Mouse (Mus musculus) myocyte (in vitro differentiated cells): ENCODE measurements at regions not wholly inside any gene's neighbourhood (a gene's known extent, or its start where the extent isn't known, plus 50 kb on each side); places are given as distances from the start of the nearest gene placed in this dataset.
"Not testable (repeated sequence)": the region's sequence is repeated elsewhere in the genome, so short reads cannot be mapped to it uniquely, and the experiment has no call there.

Source experiments
- H3K27me3 ChIP-seq: one replicate; pipeline ENCODE4 v1.6.1; 2011; ENCODE audit not compliant: control insufficient read depth, insufficient read depth, insufficient read length
- H3K36me3 ChIP-seq: one replicate; pipeline ENCODE4 v1.6.1; 2011; ENCODE audit not compliant: control insufficient read depth, insufficient read depth
- H3K4me2 ChIP-seq: one replicate; pipeline ENCODE4 v1.6.1; 2011; ENCODE audit warnings: low read depth, control low read depth
- H3K4me3 ChIP-seq: one replicate; pipeline ENCODE4 v1.5.1; 2011; ENCODE audit warnings: mild to moderate bottlenecking, control low read depth, moderate library complexity
- H3K79me2 ChIP-seq: one replicate; pipeline ENCODE4 v1.6.1; 2011; ENCODE audit not compliant: control insufficient read depth, insufficient read depth
- H3ac ChIP-seq: one replicate; pipeline ENCODE4 v1.6.1; 2011; ENCODE audit not compliant: control insufficient read depth, insufficient read length
- CEBPB ChIP-seq: IDR thresholded peaks from 2 replicates; pipeline ENCODE4 v1.6.1; 2011; ENCODE audit warnings: mild to moderate bottlenecking, moderate library complexity; ENCODE audit not compliant: poor library complexity, insufficient read depth, severe bottlenecking
- E2F4 ChIP-seq: IDR thresholded peaks from one replicate; pipeline ENCODE4 v1.6.1; 2011; ENCODE audit warnings: mild to moderate bottlenecking, control low read depth, moderate library complexity; ENCODE audit not compliant: insufficient read depth
- MAX ChIP-seq: IDR thresholded peaks from one replicate; pipeline ENCODE4 v1.6.1; 2011; ENCODE audit warnings: low read depth, mild to moderate bottlenecking, control low read depth
- MYOD1 ChIP-seq, 3 experiments: IDR thresholded peaks; one replicate each; pipeline ENCODE4 v1.6.1; 2011; ENCODE audit warnings: control low read depth in 2 of 3, low read depth in 2 of 3, mild to moderate bottlenecking in 2 of 3, moderate library complexity in 1 of 3; ENCODE audit not compliant: insufficient read length in 2 of 3, control insufficient read depth in 1 of 3
- MYOG ChIP-seq, 3 experiments: IDR thresholded peaks; one replicate each; pipeline ENCODE4 v1.6.1; 2011; ENCODE audit warnings: control low read depth in 2 of 3, low read depth in 2 of 3, mild to moderate bottlenecking in 2 of 3; ENCODE audit not compliant: insufficient read length in 2 of 3, control insufficient read depth in 1 of 3, insufficient read depth in 1 of 3
- POLR2A ChIP-seq: IDR thresholded peaks from one replicate; pipeline ENCODE4 v1.6.1; 2011; ENCODE audit warnings: low read depth, mild to moderate bottlenecking, control low read depth, moderate library complexity; ENCODE audit not compliant: insufficient read length
- POLR2AphosphoS2 ChIP-seq: IDR thresholded peaks from one replicate; pipeline ENCODE4 v1.6.1; 2011; ENCODE audit warnings: low read depth, control low read depth; ENCODE audit not compliant: insufficient read length
- REST ChIP-seq: IDR thresholded peaks from one replicate; pipeline ENCODE4 v1.6.1; 2011; ENCODE audit warnings: mild to moderate bottlenecking, control low read depth, moderate library complexity; ENCODE audit not compliant: insufficient read depth, insufficient read length
- SRF ChIP-seq: IDR thresholded peaks from one replicate; pipeline ENCODE4 v1.6.1; 2011; ENCODE audit warnings: low read depth; ENCODE audit not compliant: control insufficient read depth, insufficient read length
- TCF12 ChIP-seq: IDR thresholded peaks from one replicate; pipeline ENCODE4 v1.6.1; 2011; ENCODE audit warnings: mild to moderate bottlenecking, control low read depth; ENCODE audit not compliant: poor library complexity, insufficient read depth, severe bottlenecking
- TCF3 ChIP-seq: IDR thresholded peaks from one replicate; pipeline ENCODE4 v1.6.1; 2011; ENCODE audit warnings: low read depth, control low read depth; ENCODE audit not compliant: insufficient read length
- USF1 ChIP-seq: IDR thresholded peaks from one replicate; pipeline ENCODE4 v1.6.1; 2011; ENCODE audit warnings: low read depth, mild to moderate bottlenecking, control low read depth, moderate library complexity

DNA sequence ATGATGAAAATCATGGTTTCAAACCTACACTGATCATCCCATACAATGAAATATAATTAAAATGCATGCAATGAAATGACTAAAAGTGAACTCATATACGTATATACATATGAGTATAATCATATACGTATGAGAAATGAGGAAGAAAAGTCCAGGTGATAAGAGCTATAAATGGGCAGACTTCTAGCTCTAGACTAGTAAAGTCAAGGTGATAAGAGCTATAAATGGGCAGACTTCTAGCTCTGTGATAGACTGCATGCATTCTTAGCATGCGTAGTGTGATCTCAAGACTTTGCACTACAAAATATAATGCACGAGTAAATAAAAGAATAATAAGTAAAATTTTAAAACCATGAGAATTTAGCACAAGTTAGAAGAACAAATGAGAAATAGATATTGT is 606.2 kb upstream of the Gpc5 start:
- TF ChIP-seq POLR2A = no peak
- TF ChIP-seq MYOD1 (IDR thresholded peaks at IDR 0.05; ENCODE audit: control insufficient read depth in 1 of 3, insufficient read length in 2 of 3, low read depth in 2 of 3) = no peak
- no peak for TF ChIP-seq SRF
- no peak for TF ChIP-seq REST
- no peak for TF ChIP-seq MYOG (IDR thresholded peaks at IDR 0.05; ENCODE audit: control insufficient read depth in 1 of 3, insufficient read depth in 1 of 3, insufficient read length in 2 of 3, low read depth in 2 of 3)
- TF ChIP-seq CEBPB = no peak
- no peak for TF ChIP-seq TCF3
- no peak for TF ChIP-seq USF1
- no peak for TF ChIP-seq E2F4
- TF ChIP-seq POLR2AphosphoS2 = no peak
- TF ChIP-seq TCF12 = no peak
- Histone ChIP-seq H3K36me3 (no peaks in the 10 kb centered on the region), H3K27me3 (no peaks in the 10 kb centered on the region), H3K79me2 (no peaks in the 10 kb centered on the region), H3K4me2 (no peak overlapping the region), H3K4me3 (no peak overlapping the region), H3ac (no peak overlapping the region)

DNA sequence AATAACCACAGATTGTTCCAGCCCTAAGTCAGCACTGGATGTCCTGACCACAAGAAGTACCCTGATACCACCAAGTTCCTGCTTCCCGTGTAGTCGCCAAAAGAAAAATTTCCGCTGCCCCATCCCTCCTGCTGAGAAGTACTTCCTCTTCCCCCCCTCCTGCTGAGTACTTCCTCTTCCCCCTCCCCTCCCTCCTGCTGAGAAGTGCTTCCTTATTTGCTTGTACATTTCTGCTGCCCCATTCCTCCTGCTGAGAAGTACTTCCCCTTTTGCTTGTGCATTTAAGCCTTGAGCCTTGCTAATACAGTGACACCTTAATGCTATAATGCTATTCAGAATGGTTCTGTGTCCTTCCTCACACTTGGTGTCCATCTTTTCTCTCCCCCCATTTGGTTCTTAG is 598.6 kb upstream of the Gpc5 start:
- H3K4me3 ChIP-seq, H3K79me2 ChIP-seq, H3ac ChIP-seq, H3K4me2 ChIP-seq, H3K36me3 ChIP-seq, H3K27me3 ChIP-seq: not testable (repeated sequence)

DNA sequence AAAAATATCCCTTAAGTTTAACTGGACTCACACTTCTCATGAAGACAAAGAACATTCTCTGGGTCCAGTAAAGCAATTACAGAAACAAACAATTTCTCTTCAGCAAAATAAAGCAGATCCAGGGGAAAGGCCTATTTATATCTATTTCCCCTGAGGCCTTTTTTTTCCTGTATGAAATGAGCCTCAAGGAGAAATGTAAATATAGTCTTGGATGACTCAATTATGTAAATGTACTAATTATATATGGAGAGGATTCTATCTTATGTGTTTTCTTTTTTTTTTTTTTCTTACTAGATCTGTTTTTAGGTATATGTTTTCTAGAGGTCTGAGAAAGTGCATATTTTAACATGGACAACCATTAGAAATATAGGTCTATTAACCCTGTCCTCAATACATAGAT is 587.0 kb upstream of the Gpc5 start:
- H3K36me3 ChIP-seq = no peaks in the 10 kb centered on the region
- no peak overlapping the region for H3K4me3 ChIP-seq
- no peaks in the 10 kb centered on the region for H3K27me3 ChIP-seq
- no peak overlapping the region for H3K4me2 ChIP-seq
- TF ChIP-seq CEBPB (no peak), POLR2A (no peak), SRF (no peak), USF1 (no peak), MYOD1 (IDR thresholded peaks at IDR 0.05; ENCODE audit: control insufficient read depth in 1 of 3, insufficient read length in 2 of 3, low read depth in 2 of 3) (no peak), TCF12 (no peak), E2F4 (no peak), POLR2AphosphoS2 (no peak), MYOG (IDR thresholded peaks at IDR 0.05; ENCODE audit: control insufficient read depth in 1 of 3, insufficient read depth in 1 of 3, insufficient read length in 2 of 3, low read depth in 2 of 3) (no peak), TCF3 (no peak), REST (no peak)
- H3ac ChIP-seq = no peak overlapping the region
- H3K79me2 ChIP-seq = no peaks in the 10 kb centered on the region

DNA sequence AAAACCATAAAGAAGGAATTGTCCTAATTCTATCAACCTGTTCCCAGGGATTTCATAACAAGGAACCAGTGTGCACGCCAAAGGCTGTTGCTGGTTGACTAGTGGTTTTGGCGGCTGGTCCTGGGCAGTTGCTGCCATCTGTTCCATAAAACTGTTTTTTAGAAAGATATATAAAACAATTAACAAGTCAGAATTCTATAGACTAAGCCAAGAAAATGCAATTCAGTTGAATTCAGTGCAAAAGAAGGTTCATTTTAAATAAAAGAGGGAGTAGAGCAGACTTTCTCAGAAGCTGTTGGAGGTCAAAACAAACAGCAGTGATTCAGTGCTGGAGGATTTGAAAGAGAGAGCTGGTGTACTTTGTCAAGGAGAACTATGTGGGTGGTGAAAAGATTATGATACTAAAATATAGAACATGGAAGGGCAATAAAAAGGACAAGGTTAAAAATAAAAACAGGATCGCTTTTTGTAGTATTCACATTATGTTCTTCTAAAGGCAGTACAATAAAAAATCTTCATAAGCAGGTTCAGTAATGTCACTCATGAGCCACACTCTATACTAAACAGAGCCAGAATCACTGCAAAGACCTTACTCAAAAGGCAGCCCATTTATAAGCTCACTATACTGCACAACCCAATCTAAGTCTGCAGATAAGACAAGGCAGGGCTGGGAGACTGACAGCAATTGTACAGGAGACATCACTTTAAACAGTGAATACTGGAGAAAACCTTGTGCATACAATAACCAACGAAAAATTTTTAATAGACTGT is 543.9 kb upstream of the Gpc5 start:
- H3K27me3 ChIP-seq = no peaks in the 10 kb centered on the region
- TF ChIP-seq TCF12 (no peak), E2F4 (no peak), TCF3 (no peak), MYOG (IDR thresholded peaks at IDR 0.05; ENCODE audit: control insufficient read depth in 1 of 3, insufficient read depth in 1 of 3, insufficient read length in 2 of 3, low read depth in 2 of 3) (no peak)
- no peaks in the 10 kb centered on the region for H3K36me3 ChIP-seq
- H3K79me2 ChIP-seq = no peaks in the 10 kb centered on the region
- H3ac ChIP-seq = no peak overlapping the region
- H3K4me3 ChIP-seq = no peak overlapping the region
- H3K4me2 ChIP-seq = no peak overlapping the region

DNA sequence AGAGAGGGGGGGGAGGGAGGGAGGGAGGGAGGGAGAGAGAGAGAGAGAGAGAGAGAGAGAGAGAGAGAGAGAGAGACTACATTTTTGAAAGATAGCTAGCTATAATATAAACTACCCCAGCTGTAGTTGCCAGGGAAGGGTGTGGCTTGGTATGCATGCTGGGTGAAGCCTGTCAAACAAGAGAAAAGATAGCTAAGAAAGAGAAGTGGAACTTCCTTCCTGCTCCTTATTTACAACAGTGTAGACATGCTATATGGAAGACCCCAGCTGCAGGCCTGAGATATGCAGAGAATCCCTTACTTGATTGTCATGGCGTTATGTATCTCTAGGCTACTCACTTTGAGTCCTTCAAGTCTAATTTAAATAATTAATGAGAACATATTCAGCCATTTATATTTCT is 542.9 kb upstream of the Gpc5 start:
- TF ChIP-seq TCF3 (no peak), POLR2A (no peak), MAX (no peak), REST (no peak), USF1 (no peak), MYOD1 (IDR thresholded peaks at IDR 0.05; ENCODE audit: control insufficient read depth in 1 of 3, insufficient read length in 2 of 3, low read depth in 2 of 3) (no peak), MYOG (IDR thresholded peaks at IDR 0.05; ENCODE audit: control insufficient read depth in 1 of 3, insufficient read depth in 1 of 3, insufficient read length in 2 of 3, low read depth in 2 of 3) (no peak), POLR2AphosphoS2 (no peak), SRF (no peak), CEBPB (no peak), TCF12 (no peak), E2F4 (no peak)
- no peaks in the 10 kb centered on the region for H3K79me2 ChIP-seq
- H3K36me3 ChIP-seq = no peaks in the 10 kb centered on the region
- no peak overlapping the region for H3K4me2 ChIP-seq
- no peak overlapping the region for H3ac ChIP-seq
- H3K4me3 ChIP-seq = no peak overlapping the region
- H3K27me3 ChIP-seq = no peaks in the 10 kb centered on the region
